Mouse (Mus musculus) CH12.LX (cell line): Measurements from ENCODE around the gene Sned1. TPM values are rescaled to one million over a fixed set of nuclear protein-coding genes. Genes with fewer than 3 reads are reported as not detected.
A peak's percentile ranks its signal among the peaks of the same experiment; 100 is the strongest.

Experiments used
- DNase-seq: peaks from one replicate; pipeline ENCODE4 v3.0.0-alpha.2; 2013; ENCODE audit errors: extremely low read depth
- H3K27ac ChIP-seq: 2 replicates; pipeline ENCODE4 v1.5.1; 2012; ENCODE audit warnings: low read depth, mild to moderate bottlenecking, control low read depth, moderate library complexity; ENCODE audit not compliant: insufficient read depth
- H3K27me3 ChIP-seq: replicated peaks from 2 replicates; pipeline ENCODE3; 2012; ENCODE audit warnings: inconsistent platforms
- H3K36me3 ChIP-seq, 2 experiments: replicated peaks in 1 of 2; 2 replicates each; pipeline versions ENCODE3 to v1.6.1; 2012; ENCODE audit warnings: inconsistent platforms in 1 of 2, low read length in 1 of 2, mild to moderate bottlenecking in 1 of 2, mixed read lengths in 1 of 2, moderate library complexity in 1 of 2; ENCODE audit not compliant: control insufficient read depth in 1 of 2, insufficient read depth in 1 of 2
- H3K4me1 ChIP-seq, 2 experiments: 2 replicates each; pipeline ENCODE4 v1.6.1; 2012; ENCODE audit warnings: inconsistent platforms in 1 of 2, moderate library complexity in 1 of 2; ENCODE audit not compliant: insufficient read depth in 2 of 2, control insufficient read depth in 1 of 2
- H3K4me2 ChIP-seq: 2 replicates; pipeline ENCODE4 v1.6.1; 2012; ENCODE audit warnings: low read depth, mild to moderate bottlenecking, control low read depth; ENCODE audit not compliant: poor library complexity, insufficient read depth, severe bottlenecking
- H3K4me3 ChIP-seq, 3 experiments: fragments of 150-350 bp in 1 of 3; sonication (generic) in 1 of 3; replicated peaks in 1 of 3; 2 replicates each; pipeline versions ENCODE3 to v1.5.1; 2011 to 2012; ENCODE audit warnings: low read depth in 2 of 3, low read length in 2 of 3, mild to moderate bottlenecking in 2 of 3, moderate library complexity in 2 of 3, control low read depth in 1 of 3, improper control_type of control experiment in 1 of 3, inconsistent platforms in 1 of 3, mixed read lengths in 1 of 3; ENCODE audit not compliant: poor library complexity in 1 of 3
- H3K79me2 ChIP-seq: replicated peaks from 2 replicates; pipeline ENCODE4 v1.6.1; 2012; ENCODE audit warnings: mild to moderate bottlenecking, moderate library complexity; ENCODE audit not compliant: control insufficient read depth, poor library complexity, insufficient read depth, severe bottlenecking; ENCODE audit errors: extremely low read depth
- H3K9ac ChIP-seq: 2 replicates; pipeline ENCODE4 v1.6.1; 2012; ENCODE audit warnings: low read depth, mild to moderate bottlenecking, control low read depth, moderate library complexity; ENCODE audit not compliant: insufficient read depth
- H3K9me3 ChIP-seq: replicated peaks from 2 replicates; pipeline ENCODE3; 2012; ENCODE audit warnings: low read length, inconsistent platforms, mixed read lengths
- CHD1 ChIP-seq: IDR thresholded peaks from 2 replicates; pipeline ENCODE4 v1.6.1; 2012; ENCODE audit warnings: low read depth, low read length, improper control_type of control experiment, inconsistent platforms
- CHD2 ChIP-seq: IDR thresholded peaks from 2 replicates; pipeline ENCODE4 v1.6.1; 2011; ENCODE audit warnings: low read length, improper control_type of control experiment
- ETS1 ChIP-seq: conservative IDR thresholded peaks from 2 replicates; pipeline ENCODE4 v1.6.1; 2012; ENCODE audit warnings: low read depth, mild to moderate bottlenecking, inconsistent platforms, low read length, improper control_type of control experiment, moderate library complexity
- HCFC1 ChIP-seq: IDR thresholded peaks from 2 replicates; pipeline ENCODE4 v1.6.1; 2012; ENCODE audit warnings: low read depth, mild to moderate bottlenecking, inconsistent platforms, low read length, improper control_type of control experiment
- IRF4 ChIP-seq: IDR thresholded peaks from 2 replicates; pipeline ENCODE4 v1.6.1; 2014; ENCODE audit warnings: low read depth, mild to moderate bottlenecking, inconsistent platforms, low read length, improper control_type of control experiment
- JUN ChIP-seq: IDR thresholded peaks from 2 replicates; pipeline ENCODE4 v1.6.1; 2011; ENCODE audit warnings: low read depth, mild to moderate bottlenecking, low read length, improper control_type of control experiment, moderate library complexity; ENCODE audit not compliant: insufficient read depth
- KAT2A ChIP-seq: IDR thresholded peaks from 2 replicates; pipeline ENCODE4 v1.6.1; 2012; ENCODE audit warnings: low read length, improper control_type of control experiment, inconsistent platforms; ENCODE audit not compliant: insufficient replicate concordance
- MAZ ChIP-seq: IDR thresholded peaks from 2 replicates; pipeline ENCODE4 v1.6.1; 2012; ENCODE audit warnings: low read depth, mild to moderate bottlenecking, inconsistent platforms, low read length, improper control_type of control experiment, moderate library complexity
- MYC ChIP-seq: IDR thresholded peaks from 2 replicates; pipeline ENCODE4 v1.6.1; 2011; ENCODE audit warnings: low read depth, mild to moderate bottlenecking, improper control_type of control experiment, low read length
- PAX5 ChIP-seq: IDR thresholded peaks from 2 replicates; pipeline ENCODE4 v1.6.1; 2012; ENCODE audit warnings: low read length, inconsistent platforms, mixed read lengths
- POLR2A ChIP-seq: IDR thresholded peaks from 2 replicates; pipeline ENCODE4 v1.6.1; 2011; ENCODE audit warnings: low read depth, mild to moderate bottlenecking, improper control_type of control experiment, low read length
- SIN3A ChIP-seq: IDR thresholded peaks from 2 replicates; pipeline ENCODE4 v1.6.1; 2012; ENCODE audit warnings: low read length, improper control_type of control experiment, inconsistent platforms
- SMC3 ChIP-seq: IDR thresholded peaks from 2 replicates; pipeline ENCODE4 v1.6.1; 2011; ENCODE audit warnings: low read depth, low read length, improper control_type of control experiment
- USF1 ChIP-seq: IDR thresholded peaks from 2 replicates; pipeline ENCODE4 v1.6.1; 2014; ENCODE audit warnings: low read depth, mild to moderate bottlenecking, inconsistent platforms, low read length, improper control_type of control experiment
- USF2 ChIP-seq: conservative IDR thresholded peaks from 2 replicates; pipeline ENCODE4 v1.6.1; 2011; ENCODE audit warnings: low read depth, low read length, improper control_type of control experiment
- ZKSCAN1 ChIP-seq: IDR thresholded peaks from 2 replicates; pipeline ENCODE4 v1.6.1; 2012; ENCODE audit warnings: low read depth, inconsistent platforms, low read length, improper control_type of control experiment, borderline replicate concordance
- ZMIZ1 ChIP-seq: IDR thresholded peaks from 2 replicates; pipeline ENCODE4 v1.6.1; 2012; ENCODE audit warnings: low read depth, mild to moderate bottlenecking, inconsistent platforms, low read length, improper control_type of control experiment
- ZNF384 ChIP-seq: IDR thresholded peaks from 2 replicates; pipeline ENCODE4 v1.6.1; 2012; ENCODE audit warnings: low read depth, low read length, improper control_type of control experiment, inconsistent platforms
- dilution Hi-C: fragments of 300-500 bp; cut with MboI; formaldehyde crosslinking; loops from 2 replicates; pipeline ENCODE4 v1.14.3; 2020; ENCODE audit warnings: low sequenced_read_pairs; ENCODE audit not compliant: extremely low pct_unique_long_range_greater_than_20kb, extremely low pct_ligation_motif_present
- in situ Hi-C: fragments of 300-500 bp; cut with MboI; formaldehyde crosslinking; loops from 3 replicates; pipeline ENCODE4 v1.14.3; 2019; ENCODE audit warnings: low sequenced_read_pairs, low pct_ligation_motif_present, low pct_unique_long_range_greater_than_20kb, mixed read lengths
- polyA plus RNA-seq: library from polyadenylated mRNA; unstranded; fragments of >175 nt; gene quantifications from 2 replicates; pipeline ENCODE4 v1.2.1, GENCODE M21; 2012; ENCODE audit warnings: low read depth; ENCODE audit not compliant: insufficient read length
- total RNA-seq, 2 experiments: library from RNA; depleted of rRNA; stranded (reverse); fragments of 300-350 nt in 1 of 2; fragments of >200 nt in 1 of 2; gene quantifications; 2 replicates each; pipeline ENCODE4 v1.2.3; 2012 to 2014

The Sned1 gene
- total and polyA plus RNA-seq, 3 experiments, result 0.52 to 1.1 (median 0.59) TPM

DNA sequence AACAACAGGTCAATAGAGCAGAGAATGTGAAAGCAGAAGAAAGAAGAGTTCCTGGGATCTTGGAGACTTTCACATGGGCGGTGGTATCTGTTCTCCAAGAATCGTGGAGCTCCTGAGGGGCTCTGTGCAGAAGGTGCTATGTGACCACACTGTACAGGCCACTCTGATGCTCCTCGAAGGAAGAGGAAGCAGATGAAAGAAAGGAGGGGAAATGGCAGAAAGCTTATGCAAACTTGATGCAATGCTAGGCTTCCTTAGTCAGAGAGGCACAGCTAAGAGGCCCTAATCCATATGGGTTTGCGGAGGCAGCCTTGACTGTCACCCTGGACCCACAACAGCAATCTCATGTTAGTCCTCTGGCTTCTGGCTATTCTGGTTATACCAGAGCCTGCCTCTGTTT is 55.3 kb downstream of the Sned1 start:
- in situ Hi-C loops, result no loop called here
- TF ChIP-seq CHD2 (no peak), JUN (no peak), ZKSCAN1 (no peak), ZMIZ1 (no peak), MAZ (no peak), SMC3 (no peak), USF1 (no peak), CHD1 (no peak), POLR2A (no peak), USF2 (no peak), ETS1 (no peak), ZNF384 (no peak)
- H3K79me2 ChIP-seq, result no peaks in the 10 kb centered on the region
- peaks cover 29 to 61% of the 10 kb centered on the region in 2 experiments for H3K4me1 ChIP-seq
- H3K27me3 ChIP-seq, result no peaks in the 10 kb centered on the region
- no peaks in the 10 kb centered on the region for H3K9me3 ChIP-seq
- DNase-seq, result no peak
- peaks cover 3 to 8% of the 10 kb centered on the region in 2 experiments for H3K36me3 ChIP-seq
- H3K4me2 ChIP-seq, result peak overlapping the region; percentile 44; the same call in 1 of the 2 replicates
- H3K4me3 ChIP-seq, result no peak overlapping the region
- dilution Hi-C loops, result no loop called here
- no peak overlapping the region for H3K27ac ChIP-seq
- no peak overlapping the region for H3K9ac ChIP-seq

- H3K9me3 ChIP-seq, result no peaks in the 10 kb centered on the region
- H3K9ac ChIP-seq, result no peak overlapping the region
- H3K4me1 ChIP-seq, result peaks cover 23 to 55% of the 10 kb centered on the region in 2 experiments
- TF ChIP-seq MAZ (no peak), HCFC1 (no peak), SIN3A (no peak), KAT2A (no peak), ZMIZ1 (no peak), PAX5 (no peak), MYC (no peak), IRF4 (no peak)
- TF ChIP-seq, all 38 proteins: peak for 0
- Histone ChIP-seq H3K27me3 (no peaks in the 10 kb centered on the region), H3K79me2 (no peaks in the 10 kb centered on the region), H3K4me3 (no peak overlapping the region), H3K36me3 (peaks cover 9 to 14% of the 10 kb centered on the region in 2 experiments), H3K27ac (no peak overlapping the region), H3K4me2 (no peak overlapping the region)
- DNase-seq, result no peak
- dilution Hi-C loops (no loop called here), in situ Hi-C loops (no loop called here)
These were observed 56.0 kb downstream of the Sned1 start for GRCm38 (mm10) chr1:93291591-93291990.
